Mouse (Mus musculus): ENCODE measurements around the gene Rbm20.

- peak; percentile 97 for TF ChIP-seq EP300 (IDR thresholded peaks at IDR 0.05; ENCODE audit: low read depth in 1 of 2, low read length in 2 of 2)
- no peak for TF ChIP-seq MAX (IDR thresholded peaks at IDR 0.05; ENCODE audit: low read length)
- TF ChIP-seq CTCF (IDR thresholded peaks at IDR 0.05 in 2 of 3, conservative IDR thresholded peaks at IDR 0.05 in 1 of 3; ENCODE audit: control insufficient read depth in 1 of 3, insufficient read depth in 1 of 3, low read depth in 2 of 3, low read length in 3 of 3, poor library complexity in 1 of 3, severe bottlenecking in 1 of 3), result no peak
- no peak for TF ChIP-seq RAD21 (IDR thresholded peaks at IDR 0.05; ENCODE audit: low read depth, low read length)
- TF ChIP-seq POLR2A (IDR thresholded peaks at IDR 0.05; ENCODE audit: control insufficient read depth in 1 of 2, insufficient read depth in 1 of 2, low read depth in 1 of 2, low read length in 2 of 2, poor library complexity in 1 of 2), result no peak
These were observed 214.5 kb downstream of the Rbm20 start for GRCm38 (mm10) chr19:53891569-53891968.

Data from MEL (cell line).